Mouse (Mus musculus) lung, embryonic 15.5 days (tissue): ENCODE results near the gene Mpdz. TPM values are rescaled to one million over a fixed set of nuclear protein-coding genes. Genes with fewer than 3 reads are reported as not detected.
A peak's percentile ranks its signal among the peaks of the same experiment; 100 is the strongest.

ENCODE experiments used
- ATAC-seq: fragments of 200-750 bp; cut with Nextera tagmentation; 2 replicates; pipeline ENCODE4 v1.8.0; 2017; ENCODE audit warnings: moderate number of reproducible peaks, borderline replicate concordance; ENCODE audit not compliant: low FRiP score, low TSS enrichment; ENCODE audit errors: extremely low read depth
- H3K27ac ChIP-seq: fragments of 300-500 bp; sonication (generic); 2 replicates; pipeline ENCODE4 v1.5.1; 2015; ENCODE audit warnings: moderate library complexity, mild to moderate bottlenecking, inconsistent platforms
- H3K27me3 ChIP-seq: fragments of 300-500 bp; sonication (generic); 2 replicates; pipeline ENCODE4 v1.6.1; 2015; ENCODE audit warnings: inconsistent platforms
- H3K36me3 ChIP-seq: fragments of 300-500 bp; sonication (generic); 2 replicates; pipeline ENCODE4 v1.6.1; 2015; ENCODE audit warnings: inconsistent platforms
- H3K4me1 ChIP-seq: fragments of 300-500 bp; sonication (generic); 2 replicates; pipeline ENCODE4 v1.6.1; 2015; ENCODE audit warnings: inconsistent platforms
- H3K4me2 ChIP-seq: fragments of 300-500 bp; sonication (generic); 2 replicates; pipeline ENCODE4 v1.6.1; 2015; ENCODE audit warnings: inconsistent platforms, mild to moderate bottlenecking, moderate library complexity
- H3K4me3 ChIP-seq: fragments of 300-500 bp; sonication (generic); 2 replicates; pipeline ENCODE4 v1.5.1; 2015; ENCODE audit warnings: mild to moderate bottlenecking, inconsistent platforms
- H3K9ac ChIP-seq: fragments of 300-500 bp; sonication (generic); 2 replicates; pipeline ENCODE4 v1.6.1; 2015; ENCODE audit warnings: inconsistent platforms
- H3K9me3 ChIP-seq: fragments of 300-500 bp; sonication (generic); 2 replicates; pipeline ENCODE4 v1.6.1; 2016; ENCODE audit warnings: inconsistent platforms
- WGBS: fragments of 180-500 bp; shearing (Covaris S2); methylation state at CpG from one replicate; pipeline ENCODE4 v1.1.7; 2015; 5-methylcytosine and 5-hydroxymethylcytosine counted together
- polyA plus RNA-seq: library from polyadenylated mRNA; unstranded; fragments of >200 nt; fragmentation: Nextera tagmentation; extraction: Ambion mirVana; gene quantifications from 2 replicates; pipeline ENCODE4 v1.2.1, GENCODE M21; 2015

The Mpdz gene
- polyA plus RNA-seq, result 29.7 and 32.4 TPM in 2 replicates

GRCm38 (mm10) chr4:81442078-81442981 lies at the start of gene Mpdz:
Gene Mpdz (minus strand): TSS chr4:81442815.
- Histone ChIP-seq H3K36me3 (no peaks in the 10 kb centered on the region), H3K27ac (peak within 1 kb of the TSS; percentile 92), H3K9ac (peak within 1 kb of the TSS; percentile 84), H3K4me2 (peak within 1 kb of the TSS; percentile 69), H3K4me1 (peaks cover 14% of the 10 kb centered on the region; the same call in 1 of the 2 replicates), H3K4me3 (peak within 1 kb of the TSS; percentile 80), H3K27me3 (no peaks in the 10 kb centered on the region), H3K9me3 (no peaks in the 10 kb centered on the region)
- peak; percentile 90 for ATAC-seq
- whole genome bisulfite sequencing, result under 1% methylated on average over 97 of the region's 97 CpGs

- no peaks in the 10 kb centered on the region for H3K27me3 ChIP-seq
- no peak overlapping the region for H3K9ac ChIP-seq
- ATAC-seq, result no peak
- H3K36me3 ChIP-seq, result no peaks in the 10 kb centered on the region
- H3K4me2 ChIP-seq, result no peak overlapping the region
- no peak overlapping the region for H3K27ac ChIP-seq
- H3K4me1 ChIP-seq, result no peaks in the 10 kb centered on the region
- no peaks in the 10 kb centered on the region for H3K9me3 ChIP-seq
- WGBS, result 75% methylated on average over 2 of the region's 2 CpGs
- no peak overlapping the region for H3K4me3 ChIP-seq
These were observed 47.9 kb upstream of the Mpdz start for GRCm38 (mm10) chr4:81490556-81490955.

DNA sequence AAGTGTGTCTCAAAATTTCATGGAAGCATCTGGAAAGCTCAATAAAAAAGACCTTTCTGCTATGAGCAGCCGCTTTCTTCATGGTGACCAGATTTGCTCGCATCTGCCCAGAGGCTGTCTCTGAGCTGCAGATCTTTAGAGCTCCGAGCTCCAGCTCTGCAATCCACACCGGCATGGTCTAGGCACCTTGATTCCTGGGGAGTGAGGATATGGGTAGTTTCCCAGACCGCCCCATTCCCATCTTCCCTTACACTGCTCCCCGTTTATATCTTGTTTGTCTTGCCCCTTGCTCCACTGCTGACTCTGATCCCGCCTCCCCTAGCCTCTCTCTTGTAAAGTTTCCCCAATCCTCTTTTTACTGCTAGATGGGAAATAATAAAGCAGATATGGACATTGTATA lies 42.0 kb upstream of the Mpdz start:
- ATAC-seq, result no peak; the same call in 1 of the 2 replicates
- peak overlapping the region; percentile 55 for H3K27ac ChIP-seq

DNA sequence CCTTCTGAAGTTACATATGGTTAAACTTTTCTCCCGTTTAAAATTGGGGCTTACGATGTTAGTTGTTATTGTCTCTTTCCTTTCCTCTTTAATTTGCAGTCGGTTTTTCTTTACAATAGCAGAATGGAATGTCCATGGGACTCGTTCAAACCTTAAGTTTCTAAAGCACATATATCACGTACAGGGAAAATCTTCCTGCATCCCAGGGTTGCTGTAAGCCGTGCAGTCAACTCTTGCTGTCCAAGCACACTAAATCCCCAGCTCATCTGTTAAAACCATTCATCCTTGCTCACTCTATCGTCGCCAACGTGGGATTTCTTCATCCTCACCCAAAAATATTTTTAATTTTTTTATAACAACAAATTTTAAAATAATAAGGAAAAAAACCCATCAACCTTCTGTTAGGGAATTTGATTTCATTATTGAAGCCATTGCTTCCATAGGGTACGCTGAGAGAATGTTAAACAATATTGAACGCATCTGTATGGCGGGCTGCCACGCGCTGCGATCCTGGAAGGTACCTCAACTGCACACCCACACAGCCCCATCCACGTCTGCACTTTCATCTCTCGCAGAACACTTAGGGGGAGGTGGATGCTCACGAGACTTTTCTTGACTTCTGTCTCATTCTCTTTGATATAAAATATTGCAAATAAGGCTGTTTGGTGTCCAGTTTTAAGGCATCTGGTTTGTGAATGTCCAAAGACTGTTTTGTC lies 41.4 kb upstream of the Mpdz start:
- Histone ChIP-seq H3K9ac (no peak overlapping the region), H3K27ac (peak overlapping the region; percentile 55), H3K9me3 (no peaks in the 10 kb centered on the region), H3K36me3 (no peaks in the 10 kb centered on the region), H3K4me1 (peaks cover 11% of the 10 kb centered on the region; the same call in 1 of the 2 replicates), H3K4me3 (no peak overlapping the region), H3K27me3 (no peaks in the 10 kb centered on the region), H3K4me2 (peak overlapping the region; percentile 24; the same call in 1 of the 2 replicates)
- peak; percentile 46; the same call in 1 of the 2 replicates for ATAC-seq
- 44% methylated on average over 18 of the region's 18 CpGs for WGBS

More for the DNA sequence above, 42.0 kb upstream of the Mpdz start:
- Histone ChIP-seq H3K9me3 (no peaks in the 10 kb centered on the region), H3K4me3 (no peak overlapping the region), H3K9ac (no peak overlapping the region), H3K4me2 (peak overlapping the region; percentile 24; the same call in 1 of the 2 replicates), H3K36me3 (no peaks in the 10 kb centered on the region), H3K4me1 (peaks cover 11% of the 10 kb centered on the region; the same call in 1 of the 2 replicates), H3K27me3 (no peaks in the 10 kb centered on the region)
- 53% methylated on average over 7 of the region's 7 CpGs for WGBS

GRCm38 (mm10) chr4:81483159-81483558 lies 40.5 kb upstream of the Mpdz start:
- peaks cover 11% of the 10 kb centered on the region; the same call in 1 of the 2 replicates for H3K4me1 ChIP-seq
- H3K9ac ChIP-seq, result no peak overlapping the region
- whole genome bisulfite sequencing, result 11% methylated on average over 6 of the region's 6 CpGs
- no peak overlapping the region for H3K4me3 ChIP-seq
- peak; percentile 82; the same call in 1 of the 2 replicates for ATAC-seq
- no peaks in the 10 kb centered on the region for H3K36me3 ChIP-seq
- H3K4me2 ChIP-seq, result peak overlapping the region; percentile 35; the same call in 1 of the 2 replicates
- H3K27me3 ChIP-seq, result no peaks in the 10 kb centered on the region
- H3K27ac ChIP-seq, result peak overlapping the region; percentile 68
- H3K9me3 ChIP-seq, result no peaks in the 10 kb centered on the region

GRCm38 (mm10) chr4:81466821-81467220 lies 24.2 kb upstream of the Mpdz start:
- Histone ChIP-seq H3K36me3 (no peaks in the 10 kb centered on the region), H3K9me3 (no peaks in the 10 kb centered on the region), H3K4me1 (no peaks in the 10 kb centered on the region), H3K4me3 (no peak overlapping the region), H3K4me2 (no peak overlapping the region), H3K27me3 (no peaks in the 10 kb centered on the region), H3K9ac (no peak overlapping the region), H3K27ac (no peak overlapping the region)
- 85% methylated on average over 4 of the region's 4 CpGs for WGBS
- ATAC-seq, result no peak

DNA sequence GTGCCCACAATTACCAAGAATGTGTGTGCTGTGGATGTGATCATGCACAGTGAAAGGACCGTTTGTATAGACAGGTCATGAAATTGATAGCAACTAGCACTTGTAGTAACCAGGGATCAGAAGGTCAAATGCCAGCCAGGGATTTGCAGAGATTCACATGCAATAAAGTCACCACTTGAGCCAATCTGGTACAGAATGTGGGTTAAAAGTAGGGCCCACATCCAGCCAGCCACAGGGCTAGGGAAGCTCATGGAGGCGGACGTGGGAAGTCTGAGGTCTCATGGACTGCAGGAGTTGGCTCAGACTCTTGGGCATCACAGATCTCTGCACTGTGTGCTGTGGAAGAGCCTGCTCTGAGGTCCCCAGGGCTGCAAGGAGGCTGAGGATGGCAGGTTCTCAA lies 22.6 kb upstream of the Mpdz start:
- H3K4me2 ChIP-seq, result no peak overlapping the region
- H3K27ac ChIP-seq, result no peak overlapping the region
- no peak overlapping the region for H3K4me3 ChIP-seq
- H3K9me3 ChIP-seq, result no peaks in the 10 kb centered on the region
- no peaks in the 10 kb centered on the region for H3K27me3 ChIP-seq
- no peaks in the 10 kb centered on the region for H3K4me1 ChIP-seq
- 77% methylated on average over 3 of the region's 3 CpGs for WGBS
- no peak overlapping the region for H3K9ac ChIP-seq
- ATAC-seq, result no peak
- H3K36me3 ChIP-seq, result no peaks in the 10 kb centered on the region

- ATAC-seq, result no peak
- H3K4me1 ChIP-seq, result no peaks in the 10 kb centered on the region
- H3K9me3 ChIP-seq, result no peaks in the 10 kb centered on the region
- no peak overlapping the region for H3K4me3 ChIP-seq
- H3K4me2 ChIP-seq, result no peak overlapping the region
- WGBS, result 54% methylated on average over 4 of the region's 4 CpGs
- H3K27ac ChIP-seq, result no peak overlapping the region
- no peak overlapping the region for H3K9ac ChIP-seq
- H3K27me3 ChIP-seq, result no peaks in the 10 kb centered on the region
- H3K36me3 ChIP-seq, result no peaks in the 10 kb centered on the region
These were observed 19.6 kb upstream of the Mpdz start for GRCm38 (mm10) chr4:81462253-81462652.

DNA sequence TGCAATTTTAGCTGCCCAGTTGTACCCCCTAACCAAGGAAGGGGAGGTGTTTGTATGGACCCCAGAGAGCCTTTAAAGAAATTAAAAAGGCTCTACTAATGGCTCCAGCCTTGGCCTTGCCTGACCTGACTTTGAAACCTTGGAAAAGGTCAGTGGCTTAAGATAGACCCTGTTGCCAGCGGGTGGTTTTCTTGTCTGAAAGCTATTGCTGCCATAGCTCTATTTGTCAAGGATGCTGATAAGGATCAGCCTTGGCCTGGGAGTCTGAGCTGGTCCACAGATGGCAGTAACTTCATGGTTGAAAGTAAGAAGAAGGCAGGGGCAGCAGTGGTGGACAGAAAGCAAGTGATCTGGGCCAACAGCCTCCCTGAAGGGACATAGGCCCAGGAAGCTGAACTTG lies 16.3 kb upstream of the Mpdz start:
- 70% methylated on average over 1 of the region's 1 CpGs for WGBS
- no peak overlapping the region for H3K9ac ChIP-seq
- no peak for ATAC-seq
- H3K9me3 ChIP-seq, result no peaks in the 10 kb centered on the region
- H3K4me3 ChIP-seq, result no peak overlapping the region
- no peaks in the 10 kb centered on the region for H3K36me3 ChIP-seq
- H3K27me3 ChIP-seq, result no peaks in the 10 kb centered on the region
- no peaks in the 10 kb centered on the region for H3K4me1 ChIP-seq
- no peak overlapping the region for H3K27ac ChIP-seq
- no peak overlapping the region for H3K4me2 ChIP-seq

DNA sequence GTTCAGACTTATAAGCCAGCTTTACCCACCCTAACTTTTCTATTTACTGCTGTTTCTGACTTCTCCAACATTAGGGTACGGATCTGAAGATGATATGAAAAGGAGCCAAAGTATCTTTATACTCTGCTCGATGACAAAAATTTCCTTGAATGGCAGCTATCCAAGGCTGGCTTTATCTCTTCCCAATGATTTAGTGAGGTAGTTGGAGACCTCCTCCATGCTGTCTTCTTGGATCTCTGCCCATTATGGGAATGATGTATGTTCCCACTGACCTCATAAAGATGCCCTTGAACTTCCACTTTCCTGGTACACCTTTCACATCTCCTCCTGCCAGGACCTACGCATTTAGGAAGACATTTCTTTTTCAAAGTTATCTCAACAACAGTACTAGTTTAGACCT lies 11.2 kb upstream of the Mpdz start:
- Histone ChIP-seq H3K36me3 (no peaks in the 10 kb centered on the region), H3K4me3 (no peak overlapping the region), H3K9ac (no peak overlapping the region), H3K4me1 (no peaks in the 10 kb centered on the region), H3K27ac (no peak overlapping the region), H3K27me3 (no peaks in the 10 kb centered on the region), H3K9me3 (no peaks in the 10 kb centered on the region), H3K4me2 (no peak overlapping the region)
- 51% methylated on average over 3 of the region's 3 CpGs for WGBS
- ATAC-seq, result no peak

DNA sequence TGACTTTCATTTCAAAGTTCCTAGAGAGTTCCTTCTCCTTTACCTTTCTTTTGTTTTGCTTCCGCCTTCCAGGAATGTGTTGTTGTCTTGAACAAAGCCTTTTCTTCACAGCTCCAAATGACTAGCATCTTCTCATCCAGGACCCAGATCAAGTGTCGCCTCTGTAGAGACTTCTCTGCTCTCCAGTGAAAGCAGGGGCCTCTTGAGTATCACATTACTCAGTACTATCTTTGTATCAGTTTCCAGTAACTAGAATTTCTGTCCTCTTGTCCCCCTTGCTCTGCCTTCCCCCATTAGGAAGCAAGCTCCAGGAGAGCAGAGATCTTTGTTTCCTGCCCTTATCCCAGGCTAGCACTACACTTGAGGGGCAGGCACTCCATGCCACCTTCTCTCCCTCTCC lies 9.6 kb upstream of the Mpdz start:
- H3K9ac ChIP-seq, result no peak overlapping the region
- 57% methylated on average over 2 of the region's 2 CpGs for WGBS

DNA sequence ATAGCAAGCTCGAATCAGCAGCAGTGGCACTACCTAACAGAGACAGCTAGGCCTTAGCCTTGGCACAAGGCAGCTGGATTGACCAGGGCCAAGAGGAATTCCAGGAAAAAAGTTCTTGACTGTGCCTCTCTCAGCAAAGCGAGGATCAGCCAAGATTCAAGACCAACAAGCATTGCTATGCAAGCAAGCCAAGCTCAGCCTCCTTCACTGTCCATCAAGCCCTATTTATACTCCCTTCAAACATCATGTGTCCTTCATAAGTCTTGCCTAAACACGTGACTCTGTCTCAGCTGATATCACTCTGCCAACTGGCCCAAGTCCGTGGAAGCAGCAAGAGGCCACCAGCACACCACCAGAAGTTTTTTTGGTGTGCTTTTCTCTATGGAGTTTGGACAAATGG lies 6.8 kb upstream of the Mpdz start:
- H3K9me3 ChIP-seq, result no peaks in the 10 kb centered on the region
- no peaks in the 10 kb centered on the region for H3K36me3 ChIP-seq
- H3K9ac ChIP-seq, result no peak overlapping the region
- H3K27me3 ChIP-seq, result no peaks in the 10 kb centered on the region
- H3K27ac ChIP-seq, result no peak overlapping the region
- H3K4me3 ChIP-seq, result no peak overlapping the region
- no peak for ATAC-seq
- H3K4me2 ChIP-seq, result no peak overlapping the region
- no peaks in the 10 kb centered on the region for H3K4me1 ChIP-seq
- WGBS, result 50% methylated on average over 4 of the region's 4 CpGs

More for the DNA sequence above, 9.6 kb upstream of the Mpdz start:
- no peak overlapping the region for H3K27ac ChIP-seq
- H3K9me3 ChIP-seq, result no peaks in the 10 kb centered on the region
- H3K4me3 ChIP-seq, result no peak overlapping the region
- no peak overlapping the region for H3K4me2 ChIP-seq
- H3K27me3 ChIP-seq, result no peaks in the 10 kb centered on the region
- ATAC-seq, result no peak
- H3K36me3 ChIP-seq, result no peaks in the 10 kb centered on the region
- no peaks in the 10 kb centered on the region for H3K4me1 ChIP-seq
